Mouse (Mus musculus): ENCODE measurements around the gene Ppp2r3a.
A peak's percentile ranks its signal among the peaks of the same experiment; 100 is the strongest.

Gene Ppp2r3a

GRCm38 (mm10) chr9:101251644-101252337 lies at the start of gene Ppp2r3a:
Gene Ppp2r3a, minus strand, starts transcription at chr9:101251795.
- peak; percentile 97 for DNase-seq

DNA sequence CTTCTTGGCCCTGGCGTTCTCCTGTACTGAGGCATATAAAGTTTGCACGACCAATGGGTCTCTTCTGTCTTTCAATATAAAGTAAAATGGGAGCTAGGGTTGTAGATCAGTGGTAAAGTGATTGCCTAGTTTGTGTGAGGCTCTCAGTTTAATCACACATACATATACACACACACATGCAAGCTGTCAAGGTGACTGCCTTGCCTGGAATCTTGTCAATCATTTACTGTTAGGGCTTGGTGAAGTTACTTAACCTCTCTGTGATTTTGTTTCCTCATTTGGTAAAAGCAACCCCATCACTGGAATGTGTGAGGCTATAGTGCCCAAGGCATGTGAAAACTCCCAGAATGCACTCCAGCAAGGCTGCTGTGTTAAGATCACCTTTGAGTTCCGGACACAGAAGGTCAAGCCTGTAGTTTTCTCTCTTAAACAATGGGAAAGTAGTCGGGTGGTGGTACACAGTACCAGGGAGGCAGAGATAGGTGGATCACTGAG lies 48.9 kb upstream of the Ppp2r3a start:
- no peak for DNase-seq

DNA sequence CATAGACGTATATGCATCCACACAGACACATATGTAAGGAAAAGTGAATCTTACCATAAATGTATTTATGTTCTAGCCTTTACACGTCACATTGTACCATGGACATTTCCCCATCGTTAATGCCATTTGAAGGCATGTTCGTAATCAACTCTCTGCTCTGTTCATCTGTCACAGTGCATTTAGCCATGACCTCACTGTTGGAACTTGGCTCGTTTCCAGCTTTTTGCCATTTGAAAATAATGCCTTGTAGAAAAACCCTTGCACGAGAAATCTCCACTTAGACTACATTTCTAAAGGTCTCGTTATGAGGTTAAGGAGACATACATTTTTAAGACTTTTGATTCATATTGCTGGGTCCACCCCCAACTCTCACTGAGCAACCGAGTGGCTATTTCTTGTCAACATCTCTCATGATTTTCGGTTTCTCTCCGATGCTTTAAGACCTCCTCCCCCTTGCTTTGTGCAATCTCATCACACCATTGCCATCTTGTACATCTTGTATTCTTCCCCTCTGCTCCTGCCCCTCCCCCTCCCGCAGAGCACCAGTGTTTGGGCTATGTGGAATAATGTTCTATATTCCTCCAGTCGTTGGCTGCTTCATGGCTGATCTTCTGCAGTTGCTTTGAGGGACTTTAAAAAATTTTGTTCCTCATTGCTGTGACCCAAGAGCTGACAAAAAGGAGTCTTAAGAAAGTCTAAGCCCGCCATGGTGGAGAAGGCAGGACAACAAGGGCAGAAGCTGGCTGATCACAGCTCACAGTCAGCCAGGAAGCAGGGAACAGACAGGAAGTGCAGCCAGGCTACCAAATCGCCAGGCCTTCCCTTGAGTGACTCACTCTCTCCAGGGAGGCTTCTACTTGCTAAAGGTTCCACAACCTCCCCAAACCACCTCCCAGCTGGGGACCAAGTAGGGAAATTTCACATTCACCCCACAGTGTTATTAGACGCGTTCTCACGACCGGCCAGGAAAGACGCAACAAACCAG lies 40.4 kb upstream of the Ppp2r3a start:
- DNase-seq = peak; percentile 33

- DNase-seq = no peak
Observed at GRCm38 (mm10) chr9:101290876-101291275, 39.3 kb upstream of the Ppp2r3a start.

- DNase-seq = no peak
Observed at GRCm38 (mm10) chr9:101289750-101290149, 38.2 kb upstream of the Ppp2r3a start.

DNA sequence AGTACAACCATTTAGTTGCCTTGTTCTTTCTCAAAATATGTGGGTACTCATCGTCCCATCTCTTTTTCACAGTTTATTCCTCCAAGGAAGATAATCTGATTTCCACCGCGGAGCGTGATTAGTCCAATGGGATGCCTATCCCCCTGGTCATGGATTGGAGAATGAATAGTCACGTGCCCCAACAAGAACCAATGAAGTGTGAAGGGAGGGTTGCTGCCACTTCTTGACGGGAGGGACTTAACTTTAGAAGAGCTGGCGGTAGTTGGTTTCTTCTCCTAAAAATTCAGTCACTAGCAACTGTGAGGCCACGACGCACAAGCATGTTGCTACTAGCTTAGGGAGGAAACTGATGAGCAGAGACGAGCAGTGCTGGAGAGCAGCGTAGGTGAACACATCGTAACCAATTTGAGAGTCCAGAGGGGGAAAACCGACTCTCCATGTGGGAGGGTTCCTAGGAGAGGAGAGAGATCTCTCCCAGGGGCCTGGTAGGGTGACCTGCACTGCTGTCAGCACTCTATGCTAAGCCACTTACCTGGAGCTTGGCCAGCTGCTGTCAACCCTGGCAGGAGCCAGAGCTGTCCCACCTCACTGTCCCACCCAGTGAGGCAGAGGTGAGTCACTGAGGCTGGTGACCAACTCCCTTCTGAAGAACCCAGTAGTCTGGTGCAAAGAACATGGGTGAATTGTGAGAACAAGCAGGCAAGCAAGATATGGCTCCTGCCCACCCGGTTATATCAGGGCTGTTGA lies 37.5 kb upstream of the Ppp2r3a start:
- DNase-seq = no peak

DNA sequence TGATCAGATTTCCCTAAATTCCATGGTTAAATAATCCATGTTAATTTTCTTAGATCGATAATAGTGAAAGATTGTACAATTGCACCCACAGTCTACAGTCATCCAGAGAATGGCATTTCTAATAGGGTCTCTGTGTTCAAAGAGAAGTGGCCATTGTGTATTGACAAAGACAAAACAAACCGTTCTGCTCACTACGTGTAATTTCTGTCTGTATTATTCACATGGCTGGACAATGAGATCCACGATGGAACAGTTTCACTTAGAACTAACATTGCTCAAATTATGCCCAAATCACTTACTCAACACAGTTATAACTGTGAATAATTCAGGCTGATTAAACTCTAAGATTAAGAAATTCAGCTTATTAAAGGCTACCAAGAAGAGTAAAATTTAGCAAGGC lies 35.2 kb upstream of the Ppp2r3a start:
- DNase-seq = no peak

- no peak for DNase-seq
Observed at GRCm38 (mm10) chr9:101284049-101284448, 32.5 kb upstream of the Ppp2r3a start.

DNA sequence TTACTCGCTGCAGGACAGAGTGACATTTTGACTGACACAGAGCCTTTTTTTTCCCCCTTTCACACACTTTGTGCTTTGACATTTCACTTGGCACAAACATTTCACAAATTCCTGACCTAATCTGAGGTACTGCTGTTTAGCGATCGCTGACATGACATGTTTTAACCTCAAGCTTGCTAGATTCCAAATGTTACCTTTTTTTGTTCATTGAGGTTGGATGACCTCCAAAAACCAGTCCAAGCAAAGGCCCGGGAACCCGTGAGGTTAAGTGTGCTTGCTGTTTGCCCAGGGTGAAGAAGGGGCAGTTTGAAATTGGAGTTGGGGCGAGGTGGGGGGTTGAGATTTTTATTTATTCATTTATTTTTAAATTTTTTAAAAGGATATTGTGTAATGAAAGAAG lies 31.1 kb upstream of the Ppp2r3a start:
- DNase-seq = no peak

DNA sequence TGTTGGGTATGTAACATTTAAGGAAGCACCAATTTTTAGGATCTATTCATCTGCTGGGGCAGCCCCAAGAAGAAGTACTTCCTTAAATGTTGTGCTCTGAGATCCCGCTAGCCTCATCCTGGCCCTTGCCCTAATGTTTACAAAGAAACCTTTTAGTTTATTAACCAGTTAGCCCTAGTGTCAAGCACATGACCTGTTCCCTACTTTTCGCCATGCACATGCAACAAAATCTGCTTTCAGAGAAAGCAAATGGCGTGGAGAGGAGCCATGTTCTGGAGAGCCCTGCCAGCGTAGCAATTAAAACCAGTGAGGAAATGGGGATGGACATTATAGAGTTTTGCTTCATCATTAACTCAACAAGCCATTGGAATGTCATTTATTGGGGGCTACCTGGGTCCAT lies 30.3 kb upstream of the Ppp2r3a start:
- no peak for DNase-seq

DNA sequence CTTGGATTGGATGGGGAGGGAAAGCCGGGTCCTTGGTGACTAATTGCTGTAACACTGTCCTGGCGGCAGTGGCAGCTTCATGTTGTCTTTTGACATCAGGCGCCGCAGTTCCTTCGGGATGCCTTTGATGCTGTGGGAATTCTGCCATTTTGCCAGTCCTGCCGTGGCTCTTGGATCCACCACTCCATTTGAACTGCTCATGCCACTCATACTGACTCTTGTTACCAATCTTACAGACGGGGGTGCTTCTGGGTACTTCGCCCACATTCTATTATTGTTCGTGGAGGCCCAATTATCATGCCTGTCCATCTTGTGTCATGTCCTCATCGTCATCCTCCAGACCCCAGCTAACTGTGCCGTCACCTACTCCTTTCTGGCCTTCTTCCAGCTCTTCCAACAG lies 29.7 kb upstream of the Ppp2r3a start:
- no peak for DNase-seq

- DNase-seq = no peak
Observed at GRCm38 (mm10) chr9:101280867-101281266, 29.3 kb upstream of the Ppp2r3a start.

DNA sequence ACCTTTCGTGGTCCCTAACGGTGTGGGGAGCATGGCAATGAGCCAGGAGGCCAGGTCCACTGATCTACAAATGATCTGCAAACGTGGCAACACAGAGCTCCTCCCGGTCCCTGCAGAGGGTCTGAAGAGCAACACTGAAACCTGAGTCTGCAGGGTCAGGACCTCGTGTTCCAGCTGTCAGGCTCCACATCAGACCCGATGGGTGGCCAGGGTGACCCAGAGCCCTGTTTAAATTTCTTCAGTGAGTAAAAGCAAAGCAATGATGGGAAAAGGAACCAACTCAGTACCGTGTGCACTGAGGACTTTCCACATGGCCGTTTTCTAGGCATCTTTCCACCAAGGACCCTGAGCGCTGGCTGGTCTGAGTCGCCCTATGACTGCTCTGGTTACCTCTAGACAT lies 28.6 kb upstream of the Ppp2r3a start:
- DNase-seq = no peak

DNA sequence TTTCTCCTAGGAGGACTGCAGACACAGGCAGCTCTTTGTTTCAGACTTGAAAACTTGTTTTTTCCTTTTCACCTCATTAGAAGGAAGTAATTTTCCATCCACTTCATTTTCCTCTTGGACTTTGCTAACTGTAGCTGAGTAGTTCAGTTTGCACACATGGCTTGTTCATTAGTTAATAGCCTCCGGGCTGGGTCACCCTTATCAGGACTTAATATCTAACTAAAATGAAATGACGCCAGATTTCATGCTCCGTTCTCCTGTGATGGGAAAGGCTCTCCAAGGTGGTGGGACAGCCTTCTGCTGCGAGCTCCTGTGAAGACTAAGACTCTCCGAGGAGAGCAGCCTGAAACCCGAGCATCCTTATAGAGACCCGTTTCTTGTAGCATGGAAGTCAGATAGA lies 21.1 kb upstream of the Ppp2r3a start:
- no peak for DNase-seq

DNA sequence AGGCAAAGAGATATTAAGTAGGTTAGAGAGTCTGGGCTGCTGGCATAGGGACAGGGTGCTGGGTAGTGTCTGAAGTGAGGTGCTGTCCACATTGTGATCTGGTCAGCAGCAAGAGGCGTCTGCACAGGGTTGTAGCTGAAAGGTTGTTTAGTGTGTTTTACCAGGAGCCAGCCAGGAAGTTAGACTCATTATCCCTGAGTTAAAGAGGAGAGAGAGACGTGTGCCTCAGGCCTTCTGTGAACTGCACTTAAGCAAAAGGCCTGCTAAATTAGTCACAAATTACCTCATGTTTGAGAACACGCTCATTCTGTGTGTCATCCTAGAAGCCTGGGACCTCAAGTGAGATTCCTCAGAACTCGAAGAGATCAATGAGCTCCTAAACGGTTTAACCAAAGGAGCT lies 18.4 kb upstream of the Ppp2r3a start:
- no peak for DNase-seq

DNA sequence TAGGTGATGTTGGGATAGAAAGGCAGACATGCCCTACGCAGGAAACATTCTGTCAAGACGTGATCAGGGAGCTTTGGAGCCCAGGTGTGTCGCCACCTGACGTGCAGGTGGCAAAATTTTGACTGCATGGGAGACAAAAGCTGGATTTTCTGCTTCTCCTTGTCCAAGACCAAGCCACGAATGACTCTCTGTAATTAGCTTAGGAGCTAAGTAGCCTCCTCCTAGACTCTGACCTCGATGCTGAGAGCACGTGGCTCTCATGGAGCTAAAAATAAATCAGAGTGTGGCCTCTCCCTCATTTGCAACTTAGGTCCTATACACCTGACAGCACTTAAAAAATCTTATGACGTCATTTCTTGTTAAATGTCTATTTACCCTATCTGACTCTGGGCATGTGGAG lies 14.4 kb upstream of the Ppp2r3a start:
- DNase-seq = no peak

DNA sequence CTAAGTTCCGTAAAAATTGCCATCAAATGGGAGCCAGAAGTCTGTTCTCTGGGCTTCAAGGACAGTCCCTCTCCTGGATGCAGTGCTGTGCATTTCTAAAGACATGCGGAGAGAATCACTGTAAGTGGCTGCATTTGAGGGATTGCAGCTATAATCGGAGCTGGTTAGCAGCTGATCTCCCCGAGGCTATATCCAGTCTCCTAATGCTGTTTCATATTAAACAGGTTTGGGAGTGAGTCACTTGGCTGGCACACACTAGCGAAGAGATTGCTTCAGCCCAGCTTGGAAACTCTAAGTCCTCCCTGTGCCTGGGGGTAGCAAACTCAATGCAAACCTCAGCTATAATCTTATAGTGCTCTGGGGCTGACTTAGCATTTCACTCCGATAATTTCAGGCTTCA lies 14.0 kb upstream of the Ppp2r3a start:
- no peak for DNase-seq

DNA sequence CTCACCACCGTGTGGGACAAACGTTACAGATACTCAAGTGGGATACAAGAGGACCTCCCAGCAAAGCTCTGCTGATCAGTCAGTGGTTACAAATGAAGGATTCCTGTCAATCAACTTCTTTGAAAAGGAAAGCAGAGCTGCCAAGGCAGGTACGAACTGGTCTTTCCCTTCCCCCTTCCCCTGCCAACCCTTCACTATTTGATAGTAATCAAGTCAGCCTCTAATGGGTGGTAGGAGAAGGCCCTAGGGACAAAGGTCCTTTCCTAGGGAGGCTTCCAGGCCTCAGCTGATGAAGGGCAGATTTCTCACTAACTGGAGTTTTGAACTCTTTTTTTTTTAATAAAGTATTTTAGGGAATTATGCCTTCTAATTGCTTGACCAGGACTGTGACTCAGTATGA lies 11.2 kb upstream of the Ppp2r3a start:
- DNase-seq = no peak

GRCm38 (mm10) chr9:101261989-101262571 lies 10.5 kb upstream of the Ppp2r3a start:
- peak; percentile 89 for DNase-seq

GRCm38 (mm10) chr9:101261443-101261842 lies 9.8 kb upstream of the Ppp2r3a start:
- no peak for DNase-seq

DNA sequence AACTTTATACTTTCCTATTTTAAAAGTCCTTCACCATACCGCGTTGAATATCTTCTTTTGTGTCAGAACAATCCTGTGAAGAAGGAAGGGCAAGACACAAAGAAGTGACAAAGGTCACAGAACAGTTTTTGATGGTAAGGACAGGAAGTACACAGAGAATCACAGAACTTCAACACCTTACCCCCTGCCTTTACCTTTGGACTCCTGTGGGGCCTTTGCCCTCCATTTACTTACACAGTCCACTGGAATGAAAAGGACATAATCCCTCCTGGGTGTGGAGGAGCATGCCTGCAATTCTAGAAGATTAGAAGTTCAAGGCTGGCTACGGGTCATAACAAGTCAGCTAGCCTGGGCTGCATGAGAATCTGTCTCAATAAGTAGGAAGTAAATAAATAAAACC lies 1.5 kb upstream of the Ppp2r3a start:
- no peak for DNase-seq

DNA sequence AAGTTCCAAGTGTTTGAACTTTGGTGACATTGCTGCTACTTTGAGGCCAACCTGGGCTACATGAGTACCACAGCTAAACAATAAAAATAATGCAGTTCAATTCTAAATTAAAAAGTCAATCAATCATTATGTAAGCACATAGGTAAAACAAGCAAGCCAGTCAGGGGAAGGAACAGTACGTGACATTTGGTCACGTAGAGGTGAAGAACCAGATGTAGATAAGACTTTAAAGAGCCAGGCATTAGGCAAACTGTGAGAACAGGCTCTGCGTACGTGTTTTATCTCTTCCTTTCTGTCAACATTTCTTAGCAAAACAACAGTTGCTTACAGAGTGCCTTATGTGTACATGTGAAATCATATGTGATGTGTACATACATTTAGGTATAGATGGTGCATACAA lies 946 bp upstream of the Ppp2r3a start:
- no peak for DNase-seq
